Mouse (Mus musculus) left cerebral cortex, adult 11 months (tissue): ENCODE data around the gene Ndufv1.
"Not testable (repeated sequence)": the region's sequence is repeated elsewhere in the genome, so short reads cannot be mapped to it uniquely, and the experiment has no call there.

Source experiments
- DNase-seq: peaks from one replicate; pipeline ENCODE4 v3.0.0; 2022; ENCODE audit warnings: low spot score

Ndufv1 gene

GRCm38 (mm10) chr19:4012432-4013022 lies at the start of gene Ndufv1:
Gene Ndufv1 (minus strand): TSS chr19:4012806.
- DNase-seq = peak; percentile 98

- DNase-seq = no peak
Observed at GRCm38 (mm10) chr19:4060899-4061465, 48.4 kb upstream of the Ndufv1 start.

- DNase-seq = not testable (repeated sequence)
Observed at GRCm38 (mm10) chr19:4060044-4060898, 47.7 kb upstream of the Ndufv1 start.

GRCm38 (mm10) chr19:4059069-4059740 lies 46.6 kb upstream of the Ndufv1 start, which contains the start of gene Gstp3:
Gene Gstp3 (minus strand): TSS chr19:4059569.
- no peak for DNase-seq

GRCm38 (mm10) chr19:4058581-4058980 lies 46.0 kb upstream of the Ndufv1 start:
- DNase-seq = no peak

GRCm38 (mm10) chr19:4057962-4058361 lies 45.4 kb upstream of the Ndufv1 start:
- DNase-seq = no peak

GRCm38 (mm10) chr19:4057389-4057788 lies 44.8 kb upstream of the Ndufv1 start:
- DNase-seq = no peak

- no peak for DNase-seq
Observed at GRCm38 (mm10) chr19:4056727-4057126, 44.1 kb upstream of the Ndufv1 start.

- DNase-seq = no peak
Observed at GRCm38 (mm10) chr19:4055947-4056693, 43.5 kb upstream of the Ndufv1 start.

GRCm38 (mm10) chr19:4055216-4055946 lies 42.8 kb upstream of the Ndufv1 start:
- no peak for DNase-seq

- DNase-seq = no peak
Observed at GRCm38 (mm10) chr19:4054613-4055012, 42.0 kb upstream of the Ndufv1 start.

GRCm38 (mm10) chr19:4052516-4053030 lies 40.0 kb upstream of the Ndufv1 start:
- DNase-seq = no peak

- no peak for DNase-seq
Observed at GRCm38 (mm10) chr19:4051741-4052515, 39.3 kb upstream of the Ndufv1 start.

- DNase-seq = no peak
Observed at GRCm38 (mm10) chr19:4051016-4051415, 38.4 kb upstream of the Ndufv1 start.

GRCm38 (mm10) chr19:4049069-4049468 lies 36.5 kb upstream of the Ndufv1 start:
- DNase-seq = not testable (repeated sequence)

GRCm38 (mm10) chr19:4047859-4048258 lies 35.3 kb upstream of the Ndufv1 start:
- no peak for DNase-seq

GRCm38 (mm10) chr19:4046866-4047254 lies 34.3 kb upstream of the Ndufv1 start:
- DNase-seq = no peak

GRCm38 (mm10) chr19:4045966-4046865 lies 33.6 kb upstream of the Ndufv1 start, which contains the start of gene Gstp2:
Gene Gstp2 (minus strand): TSS chr19:4046023.
- DNase-seq = peak; percentile 79

- not testable (repeated sequence) for DNase-seq
Observed at GRCm38 (mm10) chr19:4044109-4044508, 31.5 kb upstream of the Ndufv1 start.
